Mouse (Mus musculus) kidney, adult 2 months (tissue): ENCODE data around the gene Nfatc2.

Experiments
- CTCF ChIP-seq: fragments of 200-500 bp; conservative IDR thresholded peaks from 2 replicates; pipeline ENCODE4 v1.5.1; 2011; ENCODE audit warnings: low read depth, mild to moderate bottlenecking, control low read depth, low read length, moderate library complexity, mixed read lengths; ENCODE audit not compliant: insufficient read depth, insufficient read length
- POLR2A ChIP-seq: fragments of 200-500 bp; IDR thresholded peaks from one replicate; pipeline ENCODE4 v1.6.1; 2011; ENCODE audit warnings: low read depth, low read length, control low read depth

- TF ChIP-seq POLR2A = no peak
- no peak for TF ChIP-seq CTCF
Observed at GRCm38 (mm10) chr2:168465646-168466045, 135.8 kb downstream of the Nfatc2 start.
